Mouse (Mus musculus) heart, embryonic 11.5 days (tissue): Measurements from ENCODE around the gene Zbp1. TPM values are rescaled to one million over a fixed set of nuclear protein-coding genes. Genes with fewer than 3 reads are reported as not detected.

Experiments used
- ATAC-seq: fragments of 200-750 bp; cut with Nextera tagmentation; replicated peaks from 2 replicates; pipeline ENCODE4 v1.8.0; 2017; ENCODE audit warnings: moderate library complexity; ENCODE audit not compliant: insufficient number of reproducible peaks, low FRiP score, low TSS enrichment
- H3K27ac ChIP-seq: fragments of 300-500 bp; sonication (generic); 2 replicates; pipeline ENCODE4 v1.5.1; 2014; ENCODE audit warnings: mild to moderate bottlenecking, low read depth, low read length
- H3K27me3 ChIP-seq: fragments of 300-500 bp; sonication (generic); 2 replicates; pipeline ENCODE4 v1.6.1; 2014; ENCODE audit warnings: mild to moderate bottlenecking, low read length, mixed read lengths; ENCODE audit not compliant: control insufficient read depth, insufficient read depth
- H3K36me3 ChIP-seq: fragments of 300-500 bp; sonication (generic); 2 replicates; pipeline ENCODE4 v1.6.1; 2014; ENCODE audit warnings: mild to moderate bottlenecking, low read length, moderate library complexity, mixed read lengths; ENCODE audit not compliant: control insufficient read depth, insufficient read depth
- H3K4me1 ChIP-seq: fragments of 300-500 bp; sonication (generic); 2 replicates; pipeline ENCODE4 v1.6.1; 2014; ENCODE audit warnings: low read length; ENCODE audit not compliant: control insufficient read depth, insufficient read depth
- H3K4me2 ChIP-seq: fragments of 300-500 bp; sonication (generic); 2 replicates; pipeline ENCODE4 v1.6.1; 2014; ENCODE audit warnings: mild to moderate bottlenecking, moderate library complexity
- H3K4me3 ChIP-seq: fragments of 300-500 bp; sonication (generic); 2 replicates; pipeline ENCODE4 v1.5.1; 2014; ENCODE audit warnings: low read depth, low read length
- H3K9ac ChIP-seq: fragments of 300-500 bp; sonication (generic); 2 replicates; pipeline ENCODE4 v1.6.1; 2014; ENCODE audit warnings: mild to moderate bottlenecking, low read depth, low read length, moderate library complexity
- H3K9me3 ChIP-seq: fragments of 300-500 bp; sonication (generic); replicated peaks from 2 replicates; pipeline ENCODE4 v1.6.1; 2016; ENCODE audit warnings: low read length; ENCODE audit not compliant: control insufficient read depth
- WGBS: fragments of 180-500 bp; shearing (Covaris S2); extraction: QIAGEN DNeasy Blood & Tissue Kit; methylation state at CpG from one replicate; pipeline ENCODE4 v1.1.7; 2014; ENCODE audit not compliant: insufficient replicate concordance; 5-methylcytosine and 5-hydroxymethylcytosine counted together
- polyA plus RNA-seq: library from polyadenylated mRNA; unstranded; fragments of >200 nt; fragmentation: Nextera tagmentation; extraction: Ambion mirVana; gene quantifications from 2 replicates; pipeline ENCODE4 v1.2.1, GENCODE M21; 2014

The Zbp1 gene
- polyA plus RNA-seq, 1 experiment from 2014 or later: not detected

DNA sequence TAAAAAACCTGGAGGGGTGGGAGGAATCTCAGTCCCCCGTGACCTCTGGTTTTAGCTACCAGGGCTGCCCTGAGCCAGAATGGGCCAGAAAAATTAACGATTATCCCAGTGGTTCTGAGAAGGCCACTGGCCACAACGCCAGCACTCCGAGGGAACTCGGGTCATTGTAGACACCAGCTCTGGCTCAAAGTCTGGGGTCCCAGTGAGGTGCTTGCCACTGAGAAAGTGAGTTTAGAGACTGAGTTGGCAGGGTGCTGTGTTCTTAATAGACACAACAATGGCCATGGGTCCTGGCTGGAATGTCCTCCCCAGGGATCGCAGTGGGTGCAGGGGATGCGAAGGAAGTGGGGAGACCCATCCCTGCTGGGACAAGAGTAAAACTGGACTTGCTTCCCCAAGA lies 36.8 kb downstream of the Zbp1 start:
- Histone ChIP-seq H3K4me1 (no peaks in the 10 kb centered on the region), H3K27me3 (peaks cover 13% of the 10 kb centered on the region), H3K4me3 (no peak overlapping the region), H3K36me3 (no peaks in the 10 kb centered on the region), H3K4me2 (no peak overlapping the region), H3K27ac (no peak overlapping the region), H3K9me3 (no peaks in the 10 kb centered on the region), H3K9ac (no peak overlapping the region)
- no peak for ATAC-seq
- 82% methylated on average over 7 of the region's 7 CpGs for WGBS

DNA sequence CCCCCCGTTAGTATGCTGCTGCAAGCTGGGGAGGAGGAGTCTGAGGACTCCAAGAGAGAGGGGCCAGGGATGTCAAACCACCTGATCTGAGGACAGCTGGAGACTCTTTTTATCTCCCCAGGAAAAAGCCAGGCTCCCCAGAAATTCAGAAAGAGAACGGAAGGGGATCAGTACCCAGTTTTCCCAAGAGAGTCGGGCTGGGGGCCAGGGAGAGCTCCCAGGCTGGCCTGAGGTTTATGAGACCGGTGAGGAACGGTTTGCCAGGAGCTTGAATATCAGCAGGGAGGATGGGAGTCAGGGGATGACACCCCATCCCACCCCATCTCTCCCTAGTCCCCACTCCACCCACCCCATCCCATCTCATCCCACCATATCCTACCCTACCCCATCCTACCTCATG lies 37.2 kb downstream of the Zbp1 start:
- Histone ChIP-seq H3K4me3 (no peak overlapping the region), H3K4me1 (no peaks in the 10 kb centered on the region), H3K4me2 (no peak overlapping the region), H3K27ac (no peak overlapping the region), H3K36me3 (no peaks in the 10 kb centered on the region), H3K9ac (no peak overlapping the region), H3K27me3 (peaks cover 13% of the 10 kb centered on the region), H3K9me3 (no peaks in the 10 kb centered on the region)
- ATAC-seq: no peak
- WGBS: 66% methylated on average over 4 of the region's 5 CpGs

DNA sequence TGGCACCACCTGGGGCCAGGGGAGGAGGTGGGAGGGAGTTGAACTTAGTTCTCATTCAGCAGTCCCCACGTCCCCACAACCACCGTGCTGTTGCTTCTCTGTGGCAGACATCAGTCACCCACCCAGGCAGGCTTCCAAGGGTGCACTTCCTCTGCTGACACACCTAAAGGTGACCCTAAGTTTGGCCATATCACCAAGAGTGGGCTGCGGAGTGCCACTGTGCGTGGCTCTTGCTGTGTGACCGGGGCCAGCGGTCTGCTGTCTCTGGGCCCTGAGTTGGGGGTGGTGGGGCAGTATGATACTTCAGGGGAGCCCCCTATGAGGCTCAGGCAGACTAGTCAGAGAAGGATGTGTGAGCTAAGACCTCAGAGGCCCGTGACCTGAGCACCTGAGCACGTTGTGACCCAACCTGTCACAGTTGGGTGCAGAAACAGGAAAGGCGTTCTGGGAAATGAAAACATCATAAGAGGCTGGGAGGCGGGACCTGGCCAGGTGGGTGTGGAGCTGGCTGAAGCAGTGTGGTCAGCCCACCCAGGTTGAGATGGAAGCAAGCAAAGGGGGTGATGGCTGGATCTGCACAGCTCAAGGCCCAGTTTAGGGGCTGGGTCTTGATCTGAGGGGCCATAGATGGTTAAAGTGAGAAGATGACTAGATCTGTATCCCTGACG lies 37.9 kb downstream of the Zbp1 start:
- no peak for ATAC-seq

DNA sequence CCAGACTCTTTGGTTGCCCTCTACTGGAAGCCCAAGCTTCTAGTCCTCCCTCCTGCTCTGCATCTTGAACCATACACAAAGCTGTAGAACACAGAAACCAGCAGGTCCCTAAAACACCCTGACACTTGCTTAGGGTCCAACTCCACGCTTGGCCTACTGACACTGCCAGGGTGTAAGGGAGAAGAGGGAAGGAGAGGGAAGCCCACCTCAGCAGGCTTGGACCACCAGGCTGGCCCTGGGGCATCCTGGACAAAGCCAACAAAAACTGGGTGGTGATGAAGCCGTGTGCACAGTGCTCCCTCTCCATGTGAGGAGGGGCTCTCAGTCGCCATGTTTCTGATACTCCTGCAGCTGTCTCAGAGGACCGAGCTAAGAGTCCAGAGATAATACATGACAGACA lies 38.7 kb downstream of the Zbp1 start:
- Histone ChIP-seq H3K9ac (no peak overlapping the region), H3K9me3 (no peaks in the 10 kb centered on the region; the same call in 1 of the 2 replicates), H3K36me3 (no peaks in the 10 kb centered on the region), H3K4me1 (no peaks in the 10 kb centered on the region), H3K27me3 (peaks cover 10% of the 10 kb centered on the region), H3K4me2 (no peak overlapping the region), H3K4me3 (no peak overlapping the region), H3K27ac (no peak overlapping the region)
- no peak for ATAC-seq
- 66% methylated on average over 4 of the region's 4 CpGs for WGBS

More for the DNA sequence above, 37.9 kb downstream of the Zbp1 start:
- peaks cover 10% of the 10 kb centered on the region for H3K27me3 ChIP-seq
- H3K27ac ChIP-seq: no peak overlapping the region
- no peaks in the 10 kb centered on the region for H3K4me1 ChIP-seq
- H3K9ac ChIP-seq: no peak overlapping the region
- H3K4me2 ChIP-seq: no peak overlapping the region
- no peak overlapping the region for H3K4me3 ChIP-seq
- WGBS: 69% methylated on average over 11 of the region's 11 CpGs
- no peaks in the 10 kb centered on the region for H3K36me3 ChIP-seq
- no peaks in the 10 kb centered on the region; the same call in 1 of the 2 replicates for H3K9me3 ChIP-seq

DNA sequence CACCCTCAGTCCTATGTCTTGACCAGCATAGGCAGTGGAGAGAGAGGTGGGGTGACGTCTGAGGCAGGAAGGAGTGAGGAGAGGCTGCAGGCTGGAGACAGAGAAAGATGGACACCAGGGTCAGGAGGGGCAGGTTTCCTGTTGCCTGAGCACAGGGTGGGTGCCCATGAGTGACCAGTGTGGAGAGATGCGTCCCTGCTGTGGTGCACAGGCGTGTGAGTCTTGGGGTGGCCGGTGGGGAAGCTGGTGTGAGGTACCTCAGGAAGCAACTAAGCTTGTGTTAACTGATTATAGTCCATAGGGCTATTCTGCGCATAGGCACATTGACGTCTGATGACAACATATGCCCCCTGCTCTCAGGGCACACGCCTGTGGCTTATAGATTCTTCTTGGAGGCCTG lies 39.7 kb downstream of the Zbp1 start:
- H3K4me3 ChIP-seq: no peak overlapping the region
- H3K4me2 ChIP-seq: no peak overlapping the region
- H3K36me3 ChIP-seq: no peaks in the 10 kb centered on the region
- no peak for ATAC-seq
- WGBS: 75% methylated on average over 7 of the region's 7 CpGs
- no peak overlapping the region for H3K9ac ChIP-seq
- peaks cover 5% of the 10 kb centered on the region; the same call in 1 of the 2 replicates for H3K27me3 ChIP-seq
- H3K27ac ChIP-seq: no peak overlapping the region
- peaks cover 5% of the 10 kb centered on the region for H3K4me1 ChIP-seq
- H3K9me3 ChIP-seq: no peaks in the 10 kb centered on the region; the same call in 1 of the 2 replicates

DNA sequence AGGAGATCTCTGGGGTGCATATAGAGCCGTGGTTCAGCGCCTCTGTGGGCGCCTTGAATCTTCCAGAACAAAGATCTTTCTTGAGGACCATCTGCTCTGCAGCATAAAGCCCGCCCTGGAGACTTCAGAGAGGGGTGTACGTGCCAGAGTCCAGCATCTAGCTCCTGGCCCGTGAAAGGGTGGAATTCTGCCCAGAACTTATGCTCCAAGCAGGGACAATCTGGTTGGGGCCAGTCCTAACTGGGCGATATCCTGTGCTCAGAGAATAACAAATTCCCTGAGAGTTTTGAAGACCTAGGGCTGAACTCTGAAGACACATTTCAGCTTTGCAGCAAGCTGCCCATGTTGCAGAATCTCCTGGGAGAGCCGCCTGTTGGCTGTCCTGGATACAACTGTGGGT lies 40.8 kb downstream of the Zbp1 start:
- Histone ChIP-seq H3K9ac (no peak overlapping the region), H3K4me3 (no peak overlapping the region), H3K27me3 (peaks cover 2% of the 10 kb centered on the region; the same call in 1 of the 2 replicates), H3K27ac (no peak overlapping the region), H3K36me3 (no peaks in the 10 kb centered on the region), H3K4me1 (peaks cover 14% of the 10 kb centered on the region), H3K4me2 (no peak overlapping the region), H3K9me3 (no peaks in the 10 kb centered on the region; the same call in 1 of the 2 replicates)
- no peak for ATAC-seq
- 82% methylated on average over 8 of the region's 8 CpGs for WGBS

DNA sequence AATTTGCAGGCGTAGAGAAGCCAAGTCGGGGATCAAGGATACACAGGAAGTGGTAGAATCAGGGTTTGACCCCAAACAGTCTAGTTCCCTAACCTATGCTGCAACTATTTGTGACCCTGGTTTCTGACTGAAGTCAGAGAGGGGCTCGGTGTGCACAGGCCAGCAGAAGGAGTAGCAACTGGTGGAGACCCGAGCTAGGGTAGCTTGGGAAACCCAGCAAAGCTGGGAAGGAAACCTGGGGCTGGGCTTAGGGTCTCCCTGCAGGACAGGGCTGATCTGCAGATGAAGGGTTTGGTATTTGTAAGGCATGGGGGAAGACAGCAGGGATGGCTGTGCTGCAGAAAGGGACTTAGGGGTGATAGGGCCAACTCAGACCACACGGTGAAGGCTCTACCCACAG lies 41.2 kb downstream of the Zbp1 start:
- peaks cover 17% of the 10 kb centered on the region for H3K4me1 ChIP-seq
- no peak overlapping the region for H3K27ac ChIP-seq
- peaks cover 2% of the 10 kb centered on the region; the same call in 1 of the 2 replicates for H3K27me3 ChIP-seq
- H3K9ac ChIP-seq: no peak overlapping the region
- H3K36me3 ChIP-seq: no peaks in the 10 kb centered on the region
- no peak overlapping the region for H3K4me2 ChIP-seq
- 61% methylated on average over 5 of the region's 5 CpGs for WGBS
- H3K9me3 ChIP-seq: no peaks in the 10 kb centered on the region; the same call in 1 of the 2 replicates
- no peak for ATAC-seq
- H3K4me3 ChIP-seq: no peak overlapping the region

DNA sequence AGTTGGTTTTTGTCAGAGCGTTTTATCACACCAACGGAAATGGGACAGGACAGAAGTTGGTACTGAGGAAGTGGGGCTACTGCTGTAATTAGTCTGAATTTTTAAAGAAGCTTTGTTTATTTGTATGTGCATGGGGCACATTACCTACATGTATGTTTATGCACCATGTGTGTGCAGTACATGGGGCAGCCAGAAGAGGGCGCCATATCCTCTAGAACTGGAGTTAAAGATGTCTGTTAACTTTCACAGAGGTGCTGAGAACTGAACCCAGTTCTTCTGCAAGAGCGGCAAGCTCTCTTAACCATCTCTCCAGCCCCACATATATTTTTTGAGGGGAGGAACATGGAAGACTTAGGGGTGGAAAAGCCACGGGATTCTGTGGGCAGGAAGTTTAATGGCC lies 43.0 kb downstream of the Zbp1 start:
- no peaks in the 10 kb centered on the region for H3K36me3 ChIP-seq
- no peak for ATAC-seq
- 84% methylated on average over 5 of the region's 5 CpGs for whole genome bisulfite sequencing
- H3K27me3 ChIP-seq: peaks cover 6% of the 10 kb centered on the region; the same call in 1 of the 2 replicates
- H3K9me3 ChIP-seq: no peaks in the 10 kb centered on the region; the same call in 1 of the 2 replicates
- no peak overlapping the region for H3K27ac ChIP-seq
- no peak overlapping the region for H3K4me3 ChIP-seq
- peaks cover 17% of the 10 kb centered on the region for H3K4me1 ChIP-seq
- H3K4me2 ChIP-seq: no peak overlapping the region
- no peak overlapping the region for H3K9ac ChIP-seq

DNA sequence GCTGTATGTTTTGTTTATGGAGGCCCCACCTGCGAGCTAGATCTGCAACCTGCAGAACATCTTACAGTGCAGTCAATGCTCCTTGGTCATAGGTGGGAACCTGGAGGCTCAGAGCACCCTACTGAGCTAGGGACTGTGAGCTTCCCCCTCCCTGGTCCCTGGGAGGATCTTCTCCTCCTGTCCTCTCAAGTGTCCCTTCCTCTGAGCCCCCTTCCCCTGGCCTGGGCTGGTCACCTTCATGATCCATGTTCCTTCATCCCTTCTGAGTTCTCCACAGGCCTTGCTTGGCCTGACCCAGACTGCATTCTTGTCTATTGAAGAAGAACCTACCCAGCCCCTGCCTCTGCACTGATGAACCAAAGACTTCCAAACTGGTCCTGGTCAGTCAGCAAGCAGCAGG lies 44.2 kb downstream of the Zbp1 start:
- H3K36me3 ChIP-seq: no peaks in the 10 kb centered on the region

More for the DNA sequence above, 44.2 kb downstream of the Zbp1 start:
- 41% methylated on average over 1 of the region's 1 CpGs for WGBS
- Histone ChIP-seq H3K4me1 (peaks cover 17% of the 10 kb centered on the region), H3K4me2 (peak overlapping the region; percentile 75), H3K9me3 (no peaks in the 10 kb centered on the region; the same call in 1 of the 2 replicates), H3K27ac (no peak overlapping the region), H3K9ac (no peak overlapping the region), H3K27me3 (peaks cover 6% of the 10 kb centered on the region; the same call in 1 of the 2 replicates), H3K4me3 (peak overlapping the region; percentile 34)
- ATAC-seq: no peak
